Comparison of ENCODE assay signal across 10 mouse cellular contexts in genomic region chr11:62847655-62848191, GRCm38 (mm10). TPM values are rescaled to one million over a fixed set of nuclear protein-coding genes. Genes with fewer than 3 reads are reported as not detected.
DNase-seq lines count a peak whose midpoint lies in the region; ATAC-seq and TF ChIP-seq lines count a peak whose summit lies in the region.
"Had no signal": no experiment of that assay in that cellular context is flagged by ENCODE, and none has a peak within 500 bp of the region (broad histone marks: within the 10 kb centered on the region; RNA-seq: fewer than 3 reads in every experiment).

No protein-coding gene starts in this region.

- no peak overlapping the region for H3K4me2 ChIP-seq in hindbrain, embryonic 13.5 days
- H3K4me2 ChIP-seq in hindbrain, embryonic 16.5 days (ENCODE audit: low read length): no peak overlapping the region; the same call in 1 of the 2 replicates
- H3K4me2 ChIP-seq in embryonic facial prominence, embryonic 15.5 days (replicated peaks): peak overlapping the region; percentile 42
- H3K4me2 ChIP-seq in midbrain, embryonic 13.5 days (replicated peaks): no peak overlapping the region

- H3K27me3 ChIP-seq in hindbrain, embryonic 13.5 days: no peaks in the 10 kb centered on the region
- H3K27me3 ChIP-seq in hindbrain, embryonic 16.5 days (replicated peaks; ENCODE audit: control insufficient read depth, insufficient read depth, low read length): no peaks in the 10 kb centered on the region
- no peaks in the 10 kb centered on the region for H3K27me3 ChIP-seq in E14TG2a.4 (ENCODE audit: insufficient read depth, low read length)
- no peaks in the 10 kb centered on the region for H3K27me3 ChIP-seq in embryonic facial prominence, embryonic 15.5 days
- no peaks in the 10 kb centered on the region for H3K27me3 ChIP-seq in cerebellum, adult 2 months (ENCODE audit: control insufficient read depth, insufficient read depth, low read length)
- H3K27me3 ChIP-seq in midbrain, embryonic 13.5 days: no peaks in the 10 kb centered on the region
- H3K27me3 ChIP-seq: stomach, embryonic 15.5 days had no signal

- H3K9ac ChIP-seq in hindbrain, embryonic 13.5 days: 0 out of 2 replicates have a peak overlapping the region, but pooled peaks have one; percentile 24
- H3K9ac ChIP-seq in hindbrain, embryonic 16.5 days (ENCODE audit: low read depth, low read length): no peak overlapping the region
- H3K9ac ChIP-seq in embryonic facial prominence, embryonic 15.5 days: no peak overlapping the region
- no peak overlapping the region for H3K9ac ChIP-seq in midbrain, embryonic 13.5 days (replicated peaks)
- H3K9ac ChIP-seq: liver, embryonic 14.5 days; stomach, embryonic 15.5 days had no signal

- WGBS in hindbrain, embryonic 13.5 days: 66% methylated on average over 4 of the region's 4 CpGs
- WGBS in hindbrain, embryonic 16.5 days: 64% methylated on average over 4 of the region's 4 CpGs
- WGBS in embryonic facial prominence, embryonic 15.5 days: 34% methylated on average over 4 of the region's 4 CpGs
- WGBS in cerebellum, adult 2 months: 52% methylated on average over 4 of the region's 4 CpGs
- WGBS in midbrain, embryonic 13.5 days: 68% methylated on average over 4 of the region's 4 CpGs

- no peaks in the 10 kb centered on the region for H3K36me3 ChIP-seq in hindbrain, embryonic 13.5 days
- H3K36me3 ChIP-seq in hindbrain, embryonic 16.5 days (ENCODE audit: control insufficient read depth, insufficient read depth, low read length): no peaks in the 10 kb centered on the region
- H3K36me3 ChIP-seq in E14TG2a.4 (ENCODE audit: insufficient read depth, low read length): no peaks in the 10 kb centered on the region
- no peaks in the 10 kb centered on the region for H3K36me3 ChIP-seq in embryonic facial prominence, embryonic 15.5 days
- H3K36me3 ChIP-seq in midbrain, embryonic 13.5 days: no peaks in the 10 kb centered on the region
- H3K36me3 ChIP-seq: stomach, embryonic 15.5 days had no signal

- no peak for TF ChIP-seq POLR2A in cerebellum, adult 2 months (IDR thresholded peaks at IDR 0.05; ENCODE audit: borderline replicate concordance, insufficient read depth, low read length)

- 0 out of 2 replicates have a peak, but pooled peaks cover 3% of the 10 kb centered on the region for H3K4me1 ChIP-seq in hindbrain, embryonic 13.5 days (replicated peaks)
- peaks cover 3% of the 10 kb centered on the region for H3K4me1 ChIP-seq in hindbrain, embryonic 16.5 days (ENCODE audit: control insufficient read depth, insufficient read depth, low read depth, low read length)
- peaks cover 49% of the 10 kb centered on the region for H3K4me1 ChIP-seq in E14TG2a.4 (replicated peaks; ENCODE audit: low read depth, low read length)
- peaks cover 12% of the 10 kb centered on the region for H3K4me1 ChIP-seq in embryonic facial prominence, embryonic 15.5 days
- H3K4me1 ChIP-seq in cerebellum, adult 2 months (ENCODE audit: control insufficient read depth, insufficient read depth, low read length): no peaks in the 10 kb centered on the region
- peaks cover 4% of the 10 kb centered on the region; the same call in 1 of the 2 replicates for H3K4me1 ChIP-seq in midbrain, embryonic 13.5 days (replicated peaks)

- TF ChIP-seq CTCF in E14TG2a.4 (conservative IDR thresholded peaks at IDR 0.05; ENCODE audit: low read length): no peak
- no peak for TF ChIP-seq CTCF in cerebellum, adult 2 months (IDR thresholded peaks at IDR 0.05; ENCODE audit: borderline replicate concordance, insufficient read depth, low read depth, low read length)

- no peaks in the 10 kb centered on the region for H3K9me3 ChIP-seq in hindbrain, embryonic 13.5 days
- H3K9me3 ChIP-seq in hindbrain, embryonic 16.5 days (ENCODE audit: control insufficient read depth, low read length): no peaks in the 10 kb centered on the region
- H3K9me3 ChIP-seq in E14TG2a.4 (ENCODE audit: low read length): no peaks in the 10 kb centered on the region
- no peaks in the 10 kb centered on the region for H3K9me3 ChIP-seq in embryonic facial prominence, embryonic 15.5 days (replicated peaks)
- H3K9me3 ChIP-seq in midbrain, embryonic 13.5 days: no peaks in the 10 kb centered on the region
- H3K9me3 ChIP-seq: stomach, embryonic 15.5 days had no signal

- DNase-seq in naive thymus-derived CD4-positive, alpha-beta T cell, adult 2 months (ENCODE audit: low read depth): peak; percentile 10
- no peak for DNase-seq in cerebellum, adult 2 months

- no peak overlapping the region for H3K4me3 ChIP-seq in hindbrain, embryonic 13.5 days
- H3K4me3 ChIP-seq in hindbrain, embryonic 16.5 days (ENCODE audit: low read length): no peak overlapping the region
- peak overlapping the region; percentile 66; the same call in 1 of the 2 replicates for H3K4me3 ChIP-seq in E14TG2a.4 (replicated peaks; ENCODE audit: low read length)
- H3K4me3 ChIP-seq in embryonic facial prominence, embryonic 15.5 days (replicated peaks): no peak overlapping the region
- no peak overlapping the region for H3K4me3 ChIP-seq in cerebellum, adult 2 months (replicated peaks; ENCODE audit: insufficient read depth, low read depth, low read length)
- H3K4me3 ChIP-seq in midbrain, embryonic 13.5 days (replicated peaks): no peak overlapping the region

- no peak for ATAC-seq in hindbrain, embryonic 13.5 days (ENCODE audit: low FRiP score)
- ATAC-seq in hindbrain, embryonic 16.5 days: no peak
- ATAC-seq in embryonic facial prominence, embryonic 15.5 days (ENCODE audit: insufficient number of reproducible peaks, low FRiP score, low TSS enrichment, low read depth): no peak
- no peak for ATAC-seq in erythroblast, adult 5-6 weeks (replicated peaks; ENCODE audit: low FRiP score, poor library complexity, severe bottlenecking)
- no peak for ATAC-seq in midbrain, embryonic 13.5 days

- H3K27ac ChIP-seq in hindbrain, embryonic 13.5 days: no peak overlapping the region
- no peak overlapping the region for H3K27ac ChIP-seq in hindbrain, embryonic 16.5 days (ENCODE audit: low read depth, low read length)
- peak overlapping the region; percentile 73; the same call in 1 of the 2 replicates for H3K27ac ChIP-seq in embryonic facial prominence, embryonic 15.5 days (replicated peaks)
- H3K27ac ChIP-seq in cerebellum, adult 2 months (ENCODE audit: insufficient read depth, low read length): no peak overlapping the region
- no peak overlapping the region for H3K27ac ChIP-seq in midbrain, embryonic 13.5 days
- H3K27ac ChIP-seq: liver, embryonic 14.5 days had no signal

RNA-seq across cellular contexts. Expression of gene Fbxw10, which starts 0.9 kb away (rescaled TPM):
- polyA plus RNA-seq in hindbrain, embryonic 13.5 days (2015; fragmentation: Nextera tagmentation; extraction: Ambion mirVana): 0.34 and 0.40 TPM in 2 replicates
- polyA plus RNA-seq in hindbrain, embryonic 16.5 days (2015; fragmentation: Nextera tagmentation; extraction: Ambion mirVana): 0.34 and 0.55 TPM in 2 replicates
- 0.72 and 1.1 TPM in 2 replicates for polyA plus RNA-seq in embryonic facial prominence, embryonic 15.5 days (2015; fragmentation: Nextera tagmentation; extraction: Ambion mirVana)
- 1.8 and 1.9 TPM in 2 replicates for polyA plus RNA-seq in cerebellum, adult 2 months (2012; rRNA removed)
- total RNA-seq in erythroblast, adult 5-6 weeks (2015; ENCODE audit: low replicate concordance): not detected in 2 replicates
- total RNA-seq in erythroblast, adult 5-6 weeks (2017; ENCODE audit: low replicate concordance): 0.42 TPM in 1 of 2 replicates, not detected in the other
- 0.22 and 0.24 TPM in 2 replicates for polyA plus RNA-seq in midbrain, embryonic 13.5 days (2015; fragmentation: Nextera tagmentation; extraction: Ambion mirVana)

RNA-seq across cellular contexts. Expression of gene Trim16, which starts 27.7 kb away (rescaled TPM):
- polyA plus RNA-seq in hindbrain, embryonic 13.5 days (2015; fragmentation: Nextera tagmentation; extraction: Ambion mirVana): 6.8 and 7.9 TPM in 2 replicates
- polyA plus RNA-seq in hindbrain, embryonic 16.5 days (2015; fragmentation: Nextera tagmentation; extraction: Ambion mirVana): 8.0 and 8.4 TPM in 2 replicates
- polyA plus RNA-seq in embryonic facial prominence, embryonic 15.5 days (2015; fragmentation: Nextera tagmentation; extraction: Ambion mirVana): 19.8 and 20.9 TPM in 2 replicates
- polyA plus RNA-seq in cerebellum, adult 2 months (2012; rRNA removed): 4.0 and 4.2 TPM in 2 replicates
- total RNA-seq in erythroblast, adult 5-6 weeks (2015; ENCODE audit: low replicate concordance): 7.5 and 8.8 TPM in 2 replicates
- total RNA-seq in erythroblast, adult 5-6 weeks (2017; ENCODE audit: low replicate concordance): 4.3 and 8.5 TPM in 2 replicates
- 4.5 and 5.3 TPM in 2 replicates for polyA plus RNA-seq in midbrain, embryonic 13.5 days (2015; fragmentation: Nextera tagmentation; extraction: Ambion mirVana)

RNA-seq across cellular contexts. Expression of gene Tvp23b, which starts 31.5 kb away (rescaled TPM):
- polyA plus RNA-seq in hindbrain, embryonic 13.5 days (2015; fragmentation: Nextera tagmentation; extraction: Ambion mirVana): 56.7 and 58.6 TPM in 2 replicates
- polyA plus RNA-seq in hindbrain, embryonic 16.5 days (2015; fragmentation: Nextera tagmentation; extraction: Ambion mirVana): 59.0 and 60.3 TPM in 2 replicates
- 79.9 and 81.1 TPM in 2 replicates for polyA plus RNA-seq in embryonic facial prominence, embryonic 15.5 days (2015; fragmentation: Nextera tagmentation; extraction: Ambion mirVana)
- 28.5 and 32.3 TPM in 2 replicates for polyA plus RNA-seq in cerebellum, adult 2 months (2012; rRNA removed)
- 2.7 and 10.7 TPM in 2 replicates for total RNA-seq in erythroblast, adult 5-6 weeks (2015; ENCODE audit: low replicate concordance)
- total RNA-seq in erythroblast, adult 5-6 weeks (2017; ENCODE audit: low replicate concordance): 2.4 and 5.7 TPM in 2 replicates
- 55.2 and 62.5 TPM in 2 replicates for polyA plus RNA-seq in midbrain, embryonic 13.5 days (2015; fragmentation: Nextera tagmentation; extraction: Ambion mirVana)

RNA-seq across cellular contexts. Expression of gene Zfp286, which starts 58.5 kb away (rescaled TPM):
- 29.0 and 32.8 TPM in 2 replicates for polyA plus RNA-seq in hindbrain, embryonic 13.5 days (2015; fragmentation: Nextera tagmentation; extraction: Ambion mirVana)
- 25.7 and 29.6 TPM in 2 replicates for polyA plus RNA-seq in hindbrain, embryonic 16.5 days (2015; fragmentation: Nextera tagmentation; extraction: Ambion mirVana)
- polyA plus RNA-seq in embryonic facial prominence, embryonic 15.5 days (2015; fragmentation: Nextera tagmentation; extraction: Ambion mirVana): 22.4 and 23.4 TPM in 2 replicates
- polyA plus RNA-seq in cerebellum, adult 2 months (2012; rRNA removed): 9.8 and 10.8 TPM in 2 replicates
- 0.63 TPM in 1 of 2 replicates, not detected in the other for total RNA-seq in erythroblast, adult 5-6 weeks (2015; ENCODE audit: low replicate concordance)
- not detected in 2 replicates for total RNA-seq in erythroblast, adult 5-6 weeks (2017; ENCODE audit: low replicate concordance)
- 35.4 and 37.9 TPM in 2 replicates for polyA plus RNA-seq in midbrain, embryonic 13.5 days (2015; fragmentation: Nextera tagmentation; extraction: Ambion mirVana)
